Mouse (Mus musculus): ENCODE results near the gene Vmn2r49.
"Not testable (repeated sequence)": the region's sequence is repeated elsewhere in the genome, so short reads cannot be mapped to it uniquely, and the experiment has no call there.

Vmn2r49 gene

GRCm38 (mm10) chr7:9992157-9992556 lies at the start of gene Vmn2r49:
Gene Vmn2r49 (minus strand): TSS chr7:9992257.
- CTCF ChIA-PET, POLR2A ChIA-PET: not testable (repeated sequence)

DNA sequence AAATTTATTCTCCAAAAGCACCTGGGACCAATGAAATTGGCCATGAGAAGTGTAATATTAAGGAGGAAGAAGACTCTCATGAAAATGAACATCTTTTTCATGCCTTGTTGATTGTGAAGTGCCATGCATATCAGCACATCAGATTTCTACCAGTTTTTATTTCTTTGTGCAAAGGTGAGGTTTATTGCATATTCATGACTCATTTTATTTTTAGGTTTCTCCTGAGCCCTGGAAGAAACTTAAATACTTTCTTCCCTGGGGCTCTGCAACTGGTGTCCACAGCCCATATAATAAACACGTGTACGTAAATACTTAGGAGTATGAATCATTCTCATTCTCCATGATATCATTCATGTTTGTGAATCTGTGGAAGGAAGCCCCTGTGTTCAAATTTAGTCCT lies 38.6 kb downstream of the Vmn2r49 start, which contains the start of gene Vmn2r48:
Gene Vmn2r48, minus strand, starts transcription at position 101 of the 400 bp plus-strand sequence.
- POLR2A ChIA-PET, CTCF ChIA-PET: not testable (repeated sequence)
